Mouse (Mus musculus) heart, postnatal 0 days (tissue): ENCODE data around the gene Dohh.

Experiments used
- CTCF ChIP-seq: IDR thresholded peaks from 2 replicates; pipeline ENCODE4 v1.5.1; 2016; ENCODE audit warnings: antibody characterized with exemption, control low read depth, low read depth
- EP300 ChIP-seq: IDR thresholded peaks from 2 replicates; pipeline ENCODE4 v1.6.1; 2016; ENCODE audit warnings: antibody characterized with exemption, low read depth

DNA sequence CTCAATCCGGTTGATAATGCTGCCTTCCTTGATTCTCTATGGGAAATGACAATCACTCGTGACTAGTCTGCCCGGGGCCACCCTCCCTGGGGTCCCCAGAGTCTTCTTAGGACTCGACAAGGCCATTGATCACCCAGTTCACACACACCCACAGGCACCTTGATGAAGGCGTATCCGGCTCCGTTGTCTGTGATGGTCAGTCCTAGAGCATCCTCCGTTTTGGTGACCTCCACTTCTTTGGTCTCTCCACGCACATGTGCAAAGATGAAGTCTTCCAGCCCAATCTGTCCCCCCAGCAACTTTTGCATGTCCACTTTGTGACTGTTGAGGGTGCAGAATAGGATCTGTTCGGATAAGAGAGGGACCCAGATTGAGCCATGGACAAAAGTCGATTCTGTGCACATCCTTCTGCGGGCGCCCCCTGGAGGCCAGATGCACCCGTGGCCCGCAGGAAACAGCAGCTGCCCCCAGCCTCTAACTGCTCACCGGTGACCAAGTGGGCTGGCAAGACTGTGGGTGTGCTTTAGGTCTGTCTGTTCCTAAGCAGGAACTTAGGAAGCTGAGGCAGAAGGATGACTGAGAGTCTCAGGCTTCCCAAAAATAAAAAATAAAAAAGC is 42.8 kb upstream of the Dohh start:
- TF ChIP-seq CTCF (peak; percentile 70), EP300 (no peak)
